Mouse (Mus musculus) heart, adult 2 months (tissue): ENCODE data around the gene Thbs3. TPM values are rescaled to one million over a fixed set of nuclear protein-coding genes. Genes with fewer than 3 reads are reported as not detected.
A peak's percentile ranks its signal among the peaks of the same experiment; 100 is the strongest.
"Not testable (repeated sequence)": the region's sequence is repeated elsewhere in the genome, so short reads cannot be mapped to it uniquely, and the experiment has no call there.

Experiments
- DNase-seq, 2 experiments: peaks; one replicate each; pipeline ENCODE4 v3.0.0; 2021
- H3K27ac ChIP-seq: fragments of 200-600 bp; 2 replicates; pipeline ENCODE4 v1.8.1; 2022
- H3K27me3 ChIP-seq: fragments of 200-500 bp; 2 replicates; pipeline ENCODE4 v1.6.1; 2012; ENCODE audit warnings: mild to moderate bottlenecking, low read length, inconsistent platforms, mixed read lengths; ENCODE audit not compliant: control insufficient read depth, insufficient read depth
- H3K36me3 ChIP-seq: fragments of 200-500 bp; 2 replicates; pipeline ENCODE4 v1.6.1; 2012; ENCODE audit warnings: low read length, inconsistent platforms; ENCODE audit not compliant: control insufficient read depth, insufficient read depth
- H3K4me1 ChIP-seq: fragments of 200-500 bp; 2 replicates; pipeline ENCODE4 v1.6.1; 2011; ENCODE audit warnings: low read length; ENCODE audit not compliant: control insufficient read depth, insufficient read depth
- H3K4me3 ChIP-seq: fragments of 200-600 bp; 2 replicates; pipeline ENCODE4 v1.8.1; 2022
- H3K79me2 ChIP-seq: fragments of 200-500 bp; replicated peaks from 2 replicates; pipeline ENCODE4 v1.6.1; 2012; ENCODE audit warnings: mild to moderate bottlenecking, inconsistent platforms, low read length, moderate library complexity, mixed read lengths; ENCODE audit not compliant: control insufficient read depth, insufficient read depth
- H3K9ac ChIP-seq: fragments of 200-500 bp; 2 replicates; pipeline ENCODE4 v1.6.1; 2012; ENCODE audit warnings: low read depth, mild to moderate bottlenecking, control low read depth, inconsistent platforms, low read length, mixed read lengths
- CTCF ChIP-seq: fragments of 200-600 bp; IDR thresholded peaks from 2 replicates; pipeline ENCODE4 v1.8.1; 2022; ENCODE audit warnings: antibody characterized with exemption, mild to moderate bottlenecking, moderate library complexity
- EP300 ChIP-seq: fragments of 200-500 bp; IDR thresholded peaks from 2 replicates; pipeline ENCODE4 v1.6.1; 2011; ENCODE audit warnings: low read depth, low read length, control low read depth; ENCODE audit not compliant: insufficient read depth
- POLR2A ChIP-seq: fragments of 200-500 bp; IDR thresholded peaks from 2 replicates; pipeline ENCODE4 v1.6.1; 2011; ENCODE audit warnings: mild to moderate bottlenecking, low read depth, low read length, control low read depth; ENCODE audit not compliant: insufficient read depth
- WGBS: fragments of 180-500 bp; shearing (Covaris S2); methylation state at CpG from one replicate; pipeline ENCODE4 v1.1.7; 2018; 5-methylcytosine and 5-hydroxymethylcytosine counted together
- intact Hi-C: fragments of 180-260 bp; cut with DNase I; formaldehyde crosslinking; loops from one replicate; pipeline ENCODE4 v1.15.1; 2025
- polyA plus RNA-seq: library from polyadenylated mRNA; depleted of rRNA; stranded (reverse); fragments of >200 nt; gene quantifications from 2 replicates; pipeline ENCODE4 v1.2.3, GENCODE M21; 2012
- total RNA-seq, 2 experiments: library from RNA; stranded (reverse); gene quantifications; 2 replicates each; pipeline ENCODE4 v1.2.3; 2021

Thbs3 gene
- total and polyA plus RNA-seq, 3 experiments, result 3.4 to 15.8 (median 5.1) TPM

DNA sequence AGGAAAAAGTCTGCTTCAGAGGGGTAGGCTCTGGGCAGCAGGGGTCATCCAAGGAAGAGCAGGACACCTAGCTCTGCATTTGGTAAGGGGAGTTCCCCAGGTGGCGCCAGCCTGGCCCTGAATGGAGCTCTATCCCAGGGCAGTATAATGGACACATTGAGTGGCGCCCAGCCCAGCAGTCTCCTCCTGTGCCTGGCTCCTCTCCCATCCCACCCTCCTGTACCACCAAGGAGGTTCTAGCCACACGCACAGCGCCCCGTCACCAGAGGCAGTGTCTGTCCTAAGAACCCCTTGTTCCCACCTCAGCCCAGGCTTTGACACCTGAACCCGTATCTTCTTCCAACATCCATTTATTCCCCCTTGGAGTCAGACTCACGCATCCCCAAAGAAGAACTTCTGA, 5.2 kb upstream of the Thbs3 start:
- no peak for DNase-seq
- intact Hi-C loops, result loop anchor here (10.0 kb wide), 1 partner anchor 265 kb away; no protein-coding TSS in a partner anchor
- no peaks in the 10 kb centered on the region for H3K79me2 ChIP-seq
- no peaks in the 10 kb centered on the region for H3K27me3 ChIP-seq
- no peak overlapping the region for H3K9ac ChIP-seq
- no peak overlapping the region for H3K27ac ChIP-seq
- 91% methylated on average over 7 of the region's 7 CpGs for WGBS
- TF ChIP-seq CTCF, result no peak
- H3K4me1 ChIP-seq, result no peaks in the 10 kb centered on the region; the same call in 1 of the 2 replicates
- no peak overlapping the region for H3K4me3 ChIP-seq
- H3K36me3 ChIP-seq, result no peaks in the 10 kb centered on the region

GRCm38 (mm10) chr3:89210162-89210561, 4.8 kb upstream of the Thbs3 start:
- Histone ChIP-seq H3K4me1 (no peaks in the 10 kb centered on the region; the same call in none of the 2 replicates), H3K79me2 (no peaks in the 10 kb centered on the region), H3K9ac (no peak overlapping the region), H3K27ac (no peak overlapping the region), H3K36me3 (no peaks in the 10 kb centered on the region), H3K4me3 (no peak overlapping the region), H3K27me3 (no peaks in the 10 kb centered on the region)
- 48% methylated on average over 13 of the region's 13 CpGs for WGBS
- no peak for TF ChIP-seq CTCF
- intact Hi-C loops, result loop anchor here (10.0 kb wide), 1 partner anchor 265 kb away; no protein-coding TSS in a partner anchor
- peak in 1 of 2 experiments; percentile 21 for DNase-seq

DNA sequence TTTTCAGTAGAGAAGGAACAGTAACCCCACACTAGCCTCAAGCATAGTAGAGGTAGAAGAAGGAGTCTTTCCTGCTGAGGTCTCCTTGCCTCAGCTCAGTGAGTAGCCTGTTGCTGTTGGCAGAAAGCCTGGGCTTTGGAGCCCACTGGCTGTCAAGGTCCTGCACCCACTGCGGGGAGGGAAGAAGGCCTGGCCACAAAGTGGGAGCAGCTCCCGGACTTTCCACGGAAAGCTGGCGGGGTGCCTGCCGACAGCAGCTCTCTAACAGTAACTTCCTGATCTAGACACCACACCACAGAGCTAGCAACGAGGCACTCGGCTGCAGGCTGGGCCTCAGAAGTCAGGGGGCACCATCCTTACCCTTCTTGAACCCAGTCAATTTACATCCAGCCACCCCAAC, 4.2 kb upstream of the Thbs3 start:
- DNase-seq, result peak in 1 of 2 experiments; percentile 52
- Histone ChIP-seq H3K27ac (no peak overlapping the region), H3K27me3 (no peaks in the 10 kb centered on the region), H3K4me1 (peaks cover 4% of the 10 kb centered on the region), H3K36me3 (no peaks in the 10 kb centered on the region), H3K9ac (no peak overlapping the region), H3K79me2 (no peaks in the 10 kb centered on the region), H3K4me3 (no peak overlapping the region)
- WGBS, result 13% methylated on average over 7 of the region's 7 CpGs
- TF ChIP-seq CTCF (no peak), EP300 (no peak), POLR2A (no peak)
- intact Hi-C loops, result loop anchor here (10.0 kb wide), 1 partner anchor 266 kb away; no protein-coding TSS in a partner anchor

- H3K79me2 ChIP-seq, result no peaks in the 10 kb centered on the region
- H3K27me3 ChIP-seq, result no peaks in the 10 kb centered on the region
- H3K36me3 ChIP-seq, result no peaks in the 10 kb centered on the region
- TF ChIP-seq EP300, result peak; percentile 45; the same call in 1 of the 2 replicates
- no peak for TF ChIP-seq CTCF
- peak; percentile 75 for TF ChIP-seq POLR2A
- H3K4me1 ChIP-seq, result peaks cover 5% of the 10 kb centered on the region
- H3K27ac ChIP-seq, result peak overlapping the region; percentile 88
- DNase-seq, result peak; percentile 96
- under 1% methylated on average over 61 of the region's 69 CpGs for WGBS
- peak overlapping the region; percentile 88 for H3K4me3 ChIP-seq
- H3K9ac ChIP-seq, result peak overlapping the region; percentile 95
- intact Hi-C loops, result loop anchor here (2.0 to 10.0 kb wide), 5 partner anchors 17 to 269 kb away; partner anchors contain the start of genes Clk2 and Scamp3
Observed at GRCm38 (mm10) chr3:89213803-89214530, 1.0 kb upstream of the Thbs3 start.

- Histone ChIP-seq H3K4me1 (peaks cover 5% of the 10 kb centered on the region), H3K36me3 (no peaks in the 10 kb centered on the region), H3K9ac (no peak overlapping the region), H3K4me3 (peak overlapping the region; percentile 34; the same call in 1 of the 2 replicates), H3K79me2 (no peaks in the 10 kb centered on the region), H3K27ac (no peak overlapping the region; the same call in 1 of the 2 replicates), H3K27me3 (no peaks in the 10 kb centered on the region)
- DNase-seq, result peak; percentile 83 to 84
- intact Hi-C loops, result loop anchor here (2.0 to 10.0 kb wide), 5 partner anchors 19 to 271 kb away; partner anchors contain the start of gene Clk2
- WGBS, result 0% methylated on average over 6 of the region's 6 CpGs
- TF ChIP-seq POLR2A, result no peak
- peak; percentile 85 for TF ChIP-seq EP300
- TF ChIP-seq CTCF, result no peak; the same call in 1 of the 2 replicates
Observed at GRCm38 (mm10) chr3:89215853-89216252, 873 bp downstream of the Thbs3 start.

DNA sequence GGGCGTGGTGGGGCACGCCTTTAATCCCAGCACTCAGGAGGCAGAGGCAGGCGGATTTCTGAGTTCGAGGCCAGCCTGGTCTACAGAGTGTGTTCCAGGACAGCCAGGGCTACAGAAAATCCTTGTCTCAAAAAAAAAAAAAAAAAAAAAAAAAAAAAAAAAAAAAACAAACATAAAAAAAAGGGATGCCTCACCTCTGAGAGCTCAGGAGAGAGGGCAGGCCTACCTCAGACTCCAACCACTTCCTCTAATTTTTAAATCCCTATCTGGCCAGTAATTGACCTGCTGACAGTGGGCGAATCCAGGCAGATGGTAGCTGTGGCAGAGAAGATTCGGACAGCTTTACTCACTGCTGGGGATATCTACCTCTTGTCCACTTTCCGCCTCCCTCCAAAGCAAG, 1.4 kb downstream of the Thbs3 start:
- WGBS, result 62% methylated on average over 7 of the region's 7 CpGs
- intact Hi-C loops, result loop anchor here (2.0 to 10.0 kb wide), 2 partner anchors 100 to 272 kb away; no protein-coding TSS in a partner anchor
- not testable (repeated sequence) for H3K36me3 ChIP-seq, H3K27me3 ChIP-seq, H3K4me3 ChIP-seq, DNase-seq, H3K79me2 ChIP-seq, H3K4me1 ChIP-seq, H3K9ac ChIP-seq, H3K27ac ChIP-seq
